Comparison of ENCODE assay signal across 17 mouse cellular contexts in genomic region chr5:47274256-47274638, GRCm38 (mm10).
DNase-seq lines count a peak whose midpoint lies in the region; ATAC-seq and TF ChIP-seq lines count a peak whose summit lies in the region.
"Had no signal": no experiment of that assay in that cellular context is flagged by ENCODE, and none has a peak within 500 bp of the region (broad histone marks: within the 10 kb centered on the region; RNA-seq: fewer than 3 reads in every experiment).

No protein-coding gene starts in this region.

- no peaks in the 10 kb centered on the region for H3K9me3 ChIP-seq in heart, embryonic 15.5 days (replicated peaks)
- H3K9me3 ChIP-seq in lung, embryonic 14.5 days (ENCODE audit: low read depth, low read length), result no peaks in the 10 kb centered on the region
- no peaks in the 10 kb centered on the region for H3K9me3 ChIP-seq in limb, embryonic 10.5 days (replicated peaks)
- H3K9me3 ChIP-seq: limb, embryonic 12.5 days; liver, embryonic 15.5 days; neural tube, embryonic 12.5 days had no signal

- no peak overlapping the region for H3K4me3 ChIP-seq in heart, embryonic 15.5 days
- H3K4me3 ChIP-seq in lung, embryonic 14.5 days (ENCODE audit: low read depth, low read length), result no peak overlapping the region
- no peak overlapping the region for H3K4me3 ChIP-seq in limb, embryonic 10.5 days
- H3K4me3 ChIP-seq: layer of hippocampus, adult 2 months; limb, embryonic 12.5 days; liver, embryonic 15.5 days; megakaryocyte, embryonic 14.5 days; neural tube, embryonic 12.5 days had no signal

- DNase-seq in heart, postnatal 4 days, result no peak
- peak; percentile 17 for DNase-seq in lung, embryonic 14.5 days
- DNase-seq in lung, postnatal 4 days, result no peak
- no peak for DNase-seq in limb, embryonic 10.5 days (ENCODE audit: low spot score)
- DNase-seq in thymus, postnatal 10 days (ENCODE audit: low spot score in 2 of 2), result no peak
- DNase-seq: adrenal gland, postnatal 14 days; cerebellum, adult 8-10 months; right cerebral cortex, postnatal 25 days had no signal

- H3K9ac ChIP-seq in heart, embryonic 15.5 days, result no peak overlapping the region
- H3K9ac ChIP-seq in lung, embryonic 14.5 days, result no peak overlapping the region
- H3K9ac ChIP-seq: limb, embryonic 12.5 days; liver, embryonic 15.5 days; neural tube, embryonic 12.5 days had no signal

- no peaks in the 10 kb centered on the region for H3K36me3 ChIP-seq in heart, embryonic 15.5 days
- no peaks in the 10 kb centered on the region for H3K36me3 ChIP-seq in lung, embryonic 14.5 days (ENCODE audit: insufficient read depth)
- H3K36me3 ChIP-seq in limb, embryonic 10.5 days, result no peaks in the 10 kb centered on the region
- H3K36me3 ChIP-seq: limb, embryonic 12.5 days; liver, embryonic 15.5 days; neural tube, embryonic 12.5 days had no signal

- H3K4me1 ChIP-seq in heart, embryonic 15.5 days (replicated peaks), result peaks cover 20% of the 10 kb centered on the region
- H3K4me1 ChIP-seq in lung, embryonic 14.5 days (ENCODE audit: insufficient read depth), result peaks cover 14% of the 10 kb centered on the region
- H3K4me1 ChIP-seq in limb, embryonic 10.5 days, result peaks cover 19% of the 10 kb centered on the region
- H3K4me1 ChIP-seq: liver, embryonic 15.5 days had no signal

- no peak overlapping the region for H3K4me2 ChIP-seq in heart, embryonic 15.5 days
- no peak overlapping the region for H3K4me2 ChIP-seq in lung, embryonic 14.5 days
- H3K4me2 ChIP-seq: limb, embryonic 12.5 days; liver, embryonic 15.5 days; neural tube, embryonic 12.5 days had no signal

- WGBS in heart, embryonic 15.5 days, result 43% methylated on average over 1 of the region's 1 CpGs
- WGBS in lung, embryonic 14.5 days, result 20% methylated on average over 1 of the region's 1 CpGs
- 63% methylated on average over 1 of the region's 1 CpGs for WGBS in limb, embryonic 10.5 days

- H3K27me3 ChIP-seq in heart, embryonic 15.5 days, result no peaks in the 10 kb centered on the region
- H3K27me3 ChIP-seq in lung, embryonic 14.5 days (ENCODE audit: insufficient read depth, low read length), result no peaks in the 10 kb centered on the region
- no peaks in the 10 kb centered on the region for H3K27me3 ChIP-seq in limb, embryonic 10.5 days (ENCODE audit: low read depth, poor library complexity, severe bottlenecking)
- H3K27me3 ChIP-seq: CH12.LX; limb, embryonic 12.5 days; liver, embryonic 15.5 days; megakaryocyte, embryonic 14.5 days; neural tube, embryonic 12.5 days had no signal

- TF ChIP-seq CTCF in lung, embryonic 14.5 days (IDR thresholded peaks at IDR 0.05; ENCODE audit: low read depth), result no peak

- H3K27ac ChIP-seq in heart, embryonic 15.5 days, result peak overlapping the region; percentile 69
- H3K27ac ChIP-seq in lung, embryonic 14.5 days (ENCODE audit: low read depth), result peak overlapping the region; percentile 19; the same call in 1 of the 2 replicates
- H3K27ac ChIP-seq in limb, embryonic 10.5 days, result peak overlapping the region; percentile 75
- H3K27ac ChIP-seq: layer of hippocampus, adult 2 months; limb, embryonic 12.5 days; liver, embryonic 15.5 days; neural tube, embryonic 12.5 days had no signal

- no peak for ATAC-seq in heart, embryonic 15.5 days (replicated peaks; ENCODE audit: insufficient number of reproducible peaks, insufficient read depth, low FRiP score, low read depth)
- ATAC-seq in lung, embryonic 14.5 days (ENCODE audit: insufficient read depth), result 0 out of 2 replicates have a peak, but pooled peaks have one; percentile 18
- peak; percentile 55 for ATAC-seq in common myeloid progenitor, adult 5-6 weeks (replicated peaks; ENCODE audit: low read depth, poor library complexity, severe bottlenecking)
- ATAC-seq: inflammation-experienced regulatory T-cells, adult 6 months had no signal

Comparison
In these comparisons a context has a peak if more than half of its experiments do, and no peak if none do; other contexts are left out.
1. H3K27ac ChIP-seq: peak in every context shown above with its lines; median percentile 75 in limb, embryonic 10.5 days; 69 in heart, embryonic 15.5 days; 19 in lung, embryonic 14.5 days.